Mouse (Mus musculus): Measurements from ENCODE around the gene Orc5. TPM values are rescaled to one million over a fixed set of nuclear protein-coding genes. Genes with fewer than 3 reads are reported as not detected.
"Not testable (repeated sequence)": the region's sequence is repeated elsewhere in the genome, so short reads cannot be mapped to it uniquely, and the experiment has no call there.

Gene Orc5
- polyA plus RNA-seq, 1 experiment from 2014 or later, result 39.1 TPM

- WGBS (ENCODE audit: insufficient replicate concordance), result 88% methylated on average over 4 of the region's 4 CpGs
- H3K36me3 ChIP-seq (ENCODE audit: control insufficient read depth, insufficient read depth, low read length); H3K4me1 ChIP-seq (ENCODE audit: control insufficient read depth, insufficient read depth, low read length); ATAC-seq (replicated peaks; ENCODE audit: insufficient number of reproducible peaks, low FRiP score, low TSS enrichment); H3K9me3 ChIP-seq (replicated peaks; ENCODE audit: control insufficient read depth, low read length); H3K27ac ChIP-seq (ENCODE audit: low read depth, low read length); H3K4me3 ChIP-seq (ENCODE audit: low read depth, low read length); H3K4me2 ChIP-seq; H3K9ac ChIP-seq (ENCODE audit: low read depth, low read length); H3K27me3 ChIP-seq (ENCODE audit: control insufficient read depth, insufficient read depth, low read length): not testable (repeated sequence)
These were observed 34.5 kb downstream of the Orc5 start for GRCm38 (mm10) chr5:22515745-22516144.

GRCm38 (mm10) chr5:22514231-22514630, 36.0 kb downstream of the Orc5 start:
- H3K9me3 ChIP-seq (replicated peaks; ENCODE audit: control insufficient read depth, low read length); H3K9ac ChIP-seq (ENCODE audit: low read depth, low read length); ATAC-seq (replicated peaks; ENCODE audit: insufficient number of reproducible peaks, low FRiP score, low TSS enrichment); H3K4me1 ChIP-seq (ENCODE audit: control insufficient read depth, insufficient read depth, low read length); H3K27ac ChIP-seq (ENCODE audit: low read depth, low read length); H3K4me3 ChIP-seq (ENCODE audit: low read depth, low read length); H3K4me2 ChIP-seq; H3K27me3 ChIP-seq (ENCODE audit: control insufficient read depth, insufficient read depth, low read length); H3K36me3 ChIP-seq (ENCODE audit: control insufficient read depth, insufficient read depth, low read length): not testable (repeated sequence)
- no CpG with 5 or more reads among the region's 7 CpGs for WGBS (ENCODE audit: insufficient replicate concordance)

GRCm38 (mm10) chr5:22512579-22512978, 37.6 kb downstream of the Orc5 start:
- not testable (repeated sequence) for H3K4me1 ChIP-seq (ENCODE audit: control insufficient read depth, insufficient read depth, low read length); H3K9me3 ChIP-seq (replicated peaks; ENCODE audit: control insufficient read depth, low read length); H3K27me3 ChIP-seq (ENCODE audit: control insufficient read depth, insufficient read depth, low read length); H3K36me3 ChIP-seq (ENCODE audit: control insufficient read depth, insufficient read depth, low read length); ATAC-seq (replicated peaks; ENCODE audit: insufficient number of reproducible peaks, low FRiP score, low TSS enrichment); H3K4me3 ChIP-seq (ENCODE audit: low read depth, low read length); H3K9ac ChIP-seq (ENCODE audit: low read depth, low read length); H3K4me2 ChIP-seq; H3K27ac ChIP-seq (ENCODE audit: low read depth, low read length)
- no CpG with 5 or more reads among the region's 5 CpGs for WGBS (ENCODE audit: insufficient replicate concordance)

GRCm38 (mm10) chr5:22511824-22512223, 38.4 kb downstream of the Orc5 start:
- Histone ChIP-seq H3K9me3 (replicated peaks; ENCODE audit: control insufficient read depth, low read length) (no peaks in the 10 kb centered on the region), H3K9ac (ENCODE audit: low read depth, low read length) (no peak overlapping the region), H3K27me3 (ENCODE audit: control insufficient read depth, insufficient read depth, low read length) (no peaks in the 10 kb centered on the region), H3K36me3 (ENCODE audit: control insufficient read depth, insufficient read depth, low read length) (no peaks in the 10 kb centered on the region), H3K27ac (ENCODE audit: low read depth, low read length) (no peak overlapping the region), H3K4me2 (no peak overlapping the region), H3K4me3 (ENCODE audit: low read depth, low read length) (no peak overlapping the region), H3K4me1 (ENCODE audit: control insufficient read depth, insufficient read depth, low read length) (no peaks in the 10 kb centered on the region)
- no peak for ATAC-seq (replicated peaks; ENCODE audit: insufficient number of reproducible peaks, low FRiP score, low TSS enrichment)
- WGBS (ENCODE audit: insufficient replicate concordance), result 81% methylated on average over 8 of the region's 8 CpGs

- Histone ChIP-seq H3K4me3 (ENCODE audit: low read depth, low read length) (no peak overlapping the region), H3K9ac (ENCODE audit: low read depth, low read length) (no peak overlapping the region), H3K9me3 (replicated peaks; ENCODE audit: control insufficient read depth, low read length) (no peaks in the 10 kb centered on the region), H3K36me3 (ENCODE audit: control insufficient read depth, insufficient read depth, low read length) (no peaks in the 10 kb centered on the region), H3K4me1 (ENCODE audit: control insufficient read depth, insufficient read depth, low read length) (no peaks in the 10 kb centered on the region), H3K27ac (ENCODE audit: low read depth, low read length) (no peak overlapping the region), H3K4me2 (no peak overlapping the region), H3K27me3 (ENCODE audit: control insufficient read depth, insufficient read depth, low read length) (no peaks in the 10 kb centered on the region)
- WGBS (ENCODE audit: insufficient replicate concordance), result 83% methylated on average over 5 of the region's 5 CpGs
- ATAC-seq (replicated peaks; ENCODE audit: insufficient number of reproducible peaks, low FRiP score, low TSS enrichment), result no peak
These were observed 41.7 kb downstream of the Orc5 start for GRCm38 (mm10) chr5:22508560-22508959.

GRCm38 (mm10) chr5:22499437-22499836, 50.8 kb downstream of the Orc5 start:
- H3K9ac ChIP-seq (ENCODE audit: low read depth, low read length), result no peak overlapping the region
- no peaks in the 10 kb centered on the region for H3K4me1 ChIP-seq (ENCODE audit: control insufficient read depth, insufficient read depth, low read length)
- H3K9me3 ChIP-seq (replicated peaks; ENCODE audit: control insufficient read depth, low read length), result no peaks in the 10 kb centered on the region
- H3K4me2 ChIP-seq, result no peak overlapping the region
- H3K36me3 ChIP-seq (ENCODE audit: control insufficient read depth, insufficient read depth, low read length), result no peaks in the 10 kb centered on the region
- 90% methylated on average over 5 of the region's 5 CpGs for WGBS (ENCODE audit: insufficient replicate concordance)
- no peak overlapping the region for H3K4me3 ChIP-seq (ENCODE audit: low read depth, low read length)
- H3K27me3 ChIP-seq (ENCODE audit: control insufficient read depth, insufficient read depth, low read length), result no peaks in the 10 kb centered on the region
- H3K27ac ChIP-seq (ENCODE audit: low read depth, low read length), result no peak overlapping the region
- no peak for ATAC-seq (replicated peaks; ENCODE audit: insufficient number of reproducible peaks, low FRiP score, low TSS enrichment)

GRCm38 (mm10) chr5:22491088-22491487, 59.1 kb downstream of the Orc5 start:
- Histone ChIP-seq H3K4me1 (ENCODE audit: control insufficient read depth, insufficient read depth, low read length) (no peaks in the 10 kb centered on the region), H3K36me3 (ENCODE audit: control insufficient read depth, insufficient read depth, low read length) (no peaks in the 10 kb centered on the region), H3K4me2 (no peak overlapping the region), H3K9me3 (replicated peaks; ENCODE audit: control insufficient read depth, low read length) (no peaks in the 10 kb centered on the region), H3K4me3 (ENCODE audit: low read depth, low read length) (no peak overlapping the region), H3K27ac (ENCODE audit: low read depth, low read length) (no peak overlapping the region), H3K27me3 (ENCODE audit: control insufficient read depth, insufficient read depth, low read length) (no peaks in the 10 kb centered on the region), H3K9ac (ENCODE audit: low read depth, low read length) (no peak overlapping the region)
- ATAC-seq (replicated peaks; ENCODE audit: insufficient number of reproducible peaks, low FRiP score, low TSS enrichment), result no peak

- Histone ChIP-seq H3K27me3 (ENCODE audit: control insufficient read depth, insufficient read depth, low read length) (no peaks in the 10 kb centered on the region), H3K36me3 (ENCODE audit: control insufficient read depth, insufficient read depth, low read length) (no peaks in the 10 kb centered on the region), H3K27ac (ENCODE audit: low read depth, low read length) (no peak overlapping the region), H3K4me1 (ENCODE audit: control insufficient read depth, insufficient read depth, low read length) (no peaks in the 10 kb centered on the region), H3K4me3 (ENCODE audit: low read depth, low read length) (no peak overlapping the region), H3K4me2 (no peak overlapping the region), H3K9me3 (replicated peaks; ENCODE audit: control insufficient read depth, low read length) (no peaks in the 10 kb centered on the region), H3K9ac (ENCODE audit: low read depth, low read length) (no peak overlapping the region)
- WGBS (ENCODE audit: insufficient replicate concordance), result 74% methylated on average over 4 of the region's 4 CpGs
- no peak for ATAC-seq (replicated peaks; ENCODE audit: insufficient number of reproducible peaks, low FRiP score, low TSS enrichment)
These were observed 61.1 kb downstream of the Orc5 start for GRCm38 (mm10) chr5:22489091-22489490.

- no peak for ATAC-seq (replicated peaks; ENCODE audit: insufficient number of reproducible peaks, low FRiP score, low TSS enrichment)
- Histone ChIP-seq H3K9me3 (replicated peaks; ENCODE audit: control insufficient read depth, low read length) (no peaks in the 10 kb centered on the region), H3K4me1 (ENCODE audit: control insufficient read depth, insufficient read depth, low read length) (no peaks in the 10 kb centered on the region), H3K9ac (ENCODE audit: low read depth, low read length) (no peak overlapping the region), H3K4me3 (ENCODE audit: low read depth, low read length) (no peak overlapping the region), H3K4me2 (no peak overlapping the region), H3K27me3 (ENCODE audit: control insufficient read depth, insufficient read depth, low read length) (no peaks in the 10 kb centered on the region), H3K36me3 (ENCODE audit: control insufficient read depth, insufficient read depth, low read length) (no peaks in the 10 kb centered on the region), H3K27ac (ENCODE audit: low read depth, low read length) (no peak overlapping the region)
- WGBS (ENCODE audit: insufficient replicate concordance), result 65% methylated on average over 6 of the region's 6 CpGs
These were observed 63.5 kb downstream of the Orc5 start for GRCm38 (mm10) chr5:22486601-22487206.

Data from heart, embryonic 11.5 days (tissue).